Mouse (Mus musculus): Measurements from ENCODE around the gene Coq2.
A peak's percentile ranks its signal among the peaks of the same experiment; 100 is the strongest.

- TF ChIP-seq CTCF (IDR thresholded peaks at IDR 0.05; ENCODE audit: control insufficient read depth, insufficient read depth, low read length) (peak; percentile 72), POLR2A (IDR thresholded peaks at IDR 0.05; ENCODE audit: borderline replicate concordance, control insufficient read depth, low read depth, low read length) (no peak)
Measured at GRCm38 (mm10) chr5:100663854-100664253, 11.1 kb downstream of the Coq2 start.

All from bone marrow, adult 2 months (tissue).